Mouse (Mus musculus) forebrain, postnatal 0 days (tissue): ENCODE results near the gene Sec23ip. TPM values are rescaled to one million over a fixed set of nuclear protein-coding genes. Genes with fewer than 3 reads are reported as not detected.
A peak's percentile ranks its signal among the peaks of the same experiment; 100 is the strongest.

Source experiments
- ATAC-seq: fragments of 200-750 bp; cut with Nextera tagmentation; 2 replicates; pipeline ENCODE4 v1.8.0; 2017; ENCODE audit warnings: mild to moderate bottlenecking, moderate library complexity
- DNase-seq: peaks from one replicate; pipeline ENCODE4 v3.0.0-alpha.2; 2015
- H3K27ac ChIP-seq: fragments of 300-500 bp; sonication (generic); 2 replicates; pipeline ENCODE4 v1.5.1; 2014; ENCODE audit warnings: low read depth, mild to moderate bottlenecking, antibody characterized with exemption, low read length, moderate library complexity, mixed read lengths
- H3K27me3 ChIP-seq: fragments of 300-500 bp; sonication (generic); 2 replicates; pipeline ENCODE4 v1.6.1; 2014; ENCODE audit warnings: mild to moderate bottlenecking, low read length, mixed read lengths; ENCODE audit not compliant: insufficient read depth
- H3K36me3 ChIP-seq: fragments of 300-500 bp; sonication (generic); 2 replicates; pipeline ENCODE4 v1.6.1; 2014; ENCODE audit warnings: mild to moderate bottlenecking, moderate library complexity; ENCODE audit not compliant: insufficient read depth
- H3K4me1 ChIP-seq: fragments of 300-500 bp; sonication (generic); 2 replicates; pipeline ENCODE4 v1.6.1; 2014; ENCODE audit warnings: antibody characterized with exemption; ENCODE audit not compliant: insufficient read depth
- H3K4me2 ChIP-seq: fragments of 300-500 bp; sonication (generic); 2 replicates; pipeline ENCODE4 v1.6.1; 2014; ENCODE audit warnings: low read depth, mild to moderate bottlenecking, moderate library complexity
- H3K4me3 ChIP-seq: fragments of 300-500 bp; sonication (generic); 2 replicates; pipeline ENCODE4 v1.5.1; 2014; ENCODE audit warnings: low read depth, low read length, mixed read lengths
- H3K9ac ChIP-seq: fragments of 300-500 bp; sonication (generic); 2 replicates; pipeline ENCODE4 v1.6.1; 2014; ENCODE audit warnings: mild to moderate bottlenecking
- H3K9me3 ChIP-seq: fragments of 300-500 bp; sonication (generic); 2 replicates; pipeline ENCODE4 v1.6.1; 2016; ENCODE audit warnings: low read length
- CTCF ChIP-seq: sonication (generic); IDR thresholded peaks from 2 replicates; pipeline ENCODE4 v1.5.1; 2016; ENCODE audit warnings: antibody characterized with exemption, control low read depth, low read depth
- WGBS: fragments of 180-500 bp; shearing (Covaris S2); extraction: QIAGEN DNeasy Blood & Tissue Kit; methylation state at CpG from one replicate; pipeline ENCODE4 v1.1.7; 2014; 5-methylcytosine and 5-hydroxymethylcytosine counted together
- polyA plus RNA-seq: library from polyadenylated mRNA; unstranded; fragments of >200 nt; fragmentation: Nextera tagmentation; extraction: Ambion mirVana; gene quantifications from 2 replicates; pipeline ENCODE4 v1.2.1, GENCODE M21; 2015
- total RNA-seq: library from RNA; depleted of rRNA; stranded (reverse); fragments of >200 nt; gene quantifications from 2 replicates; pipeline ENCODE4 v1.2.3, GENCODE M21; 2014

The Sec23ip gene
- total and polyA plus RNA-seq, 2 experiments from 2014 or later, result 22.0 to 23.8 TPM

DNA sequence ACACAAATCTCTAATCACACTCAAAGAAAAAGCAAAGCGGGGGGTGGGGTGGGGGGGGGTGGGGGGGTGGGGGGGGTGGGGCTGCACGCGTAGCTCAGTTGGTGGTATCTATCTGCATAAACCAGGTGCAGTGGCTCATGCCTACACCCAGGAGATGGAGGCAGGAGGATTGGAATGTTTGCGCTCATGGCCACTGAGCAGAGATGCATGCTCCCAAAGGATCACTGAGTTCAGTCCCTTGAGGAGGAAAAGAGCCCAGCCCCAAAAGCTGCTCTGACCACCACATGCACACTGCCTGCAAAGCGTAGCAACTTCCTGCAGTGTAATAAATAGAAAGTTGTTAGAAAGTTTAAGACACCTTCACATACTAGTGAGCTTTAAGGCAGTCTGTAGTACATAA, 17.0 kb upstream of the Sec23ip start:
- Histone ChIP-seq H3K4me3 (no peak overlapping the region), H3K4me1 (peaks cover 20% of the 10 kb centered on the region), H3K4me2 (no peak overlapping the region), H3K9ac (no peak overlapping the region), H3K36me3 (peaks cover 6% of the 10 kb centered on the region; the same call in 1 of the 2 replicates), H3K27me3 (no peaks in the 10 kb centered on the region), H3K9me3 (no peaks in the 10 kb centered on the region), H3K27ac (no peak overlapping the region)
- DNase-seq, result no peak
- WGBS, result 31% methylated on average over 5 of the region's 5 CpGs
- no peak for TF ChIP-seq CTCF
- no peak for ATAC-seq

GRCm38 (mm10) chr7:128728738-128729137, 16.0 kb upstream of the Sec23ip start:
- Histone ChIP-seq H3K27me3 (no peaks in the 10 kb centered on the region), H3K27ac (no peak overlapping the region), H3K4me1 (peaks cover 20% of the 10 kb centered on the region), H3K9ac (no peak overlapping the region), H3K4me2 (no peak overlapping the region), H3K36me3 (no peaks in the 10 kb centered on the region), H3K9me3 (no peaks in the 10 kb centered on the region), H3K4me3 (no peak overlapping the region)
- ATAC-seq, result no peak
- DNase-seq, result no peak
- WGBS, result 90% methylated on average over 10 of the region's 10 CpGs
- TF ChIP-seq CTCF, result no peak

DNA sequence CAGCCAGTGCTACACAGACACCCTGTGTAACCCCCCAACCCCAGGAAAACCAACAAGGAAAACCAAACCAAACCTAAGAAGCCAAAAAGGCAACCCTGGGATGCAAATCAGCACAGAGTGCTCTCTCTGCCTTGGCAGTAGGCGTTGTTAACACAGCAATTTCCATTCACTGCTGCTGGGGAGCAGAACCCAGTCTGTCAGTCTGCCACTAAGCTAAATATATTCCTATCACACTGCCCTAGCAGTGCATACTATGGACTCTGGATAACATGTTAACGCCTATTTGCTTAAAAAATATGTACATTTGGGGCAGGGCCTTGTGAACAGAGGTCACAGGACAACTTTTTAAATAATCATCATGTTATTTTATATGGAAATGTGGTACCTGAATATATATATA, 13.2 kb upstream of the Sec23ip start:
- DNase-seq (peak; percentile 22), ATAC-seq (peak; percentile 51; the same call in 1 of the 2 replicates)
- TF ChIP-seq CTCF, result no peak
- Histone ChIP-seq H3K27ac (0 out of 2 replicates have a peak overlapping the region, but pooled peaks have one; percentile 37), H3K4me2 (no peak overlapping the region), H3K27me3 (no peaks in the 10 kb centered on the region), H3K4me1 (0 out of 2 replicates have a peak, but pooled peaks cover 15% of the 10 kb centered on the region), H3K9me3 (no peaks in the 10 kb centered on the region), H3K36me3 (no peaks in the 10 kb centered on the region), H3K4me3 (no peak overlapping the region), H3K9ac (no peak overlapping the region)
- WGBS, result 51% methylated on average over 2 of the region's 2 CpGs

DNA sequence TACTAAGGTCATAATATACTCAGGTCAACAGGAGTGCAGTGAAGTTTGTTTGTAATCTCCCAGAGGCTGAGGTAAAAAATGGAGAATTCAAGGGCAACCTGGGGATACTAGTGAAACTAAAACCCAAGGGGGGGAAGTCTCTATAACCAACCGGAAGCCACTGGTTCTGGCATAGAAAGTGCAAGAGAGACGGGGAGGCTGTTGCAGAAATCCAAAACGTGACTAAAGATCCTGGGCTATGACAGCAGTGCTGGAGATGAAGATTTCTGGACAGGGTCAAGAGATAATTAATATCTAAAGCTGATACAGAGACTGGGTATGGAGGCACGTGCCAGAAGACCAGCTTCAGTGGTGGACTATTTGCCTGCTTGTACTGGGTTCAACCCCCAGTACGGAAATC, 6.7 kb upstream of the Sec23ip start:
- 81% methylated on average over 5 of the region's 5 CpGs for WGBS
- ATAC-seq (no peak), DNase-seq (no peak)
- H3K9me3 ChIP-seq, result no peaks in the 10 kb centered on the region
- no peak overlapping the region for H3K4me3 ChIP-seq
- TF ChIP-seq CTCF, result no peak
- H3K4me2 ChIP-seq, result peak overlapping the region; percentile 72
- no peak overlapping the region for H3K27ac ChIP-seq
- H3K9ac ChIP-seq, result no peak overlapping the region
- peaks cover 15% of the 10 kb centered on the region; the same call in 1 of the 2 replicates for H3K4me1 ChIP-seq
- H3K36me3 ChIP-seq, result no peaks in the 10 kb centered on the region
- H3K27me3 ChIP-seq, result no peaks in the 10 kb centered on the region

DNA sequence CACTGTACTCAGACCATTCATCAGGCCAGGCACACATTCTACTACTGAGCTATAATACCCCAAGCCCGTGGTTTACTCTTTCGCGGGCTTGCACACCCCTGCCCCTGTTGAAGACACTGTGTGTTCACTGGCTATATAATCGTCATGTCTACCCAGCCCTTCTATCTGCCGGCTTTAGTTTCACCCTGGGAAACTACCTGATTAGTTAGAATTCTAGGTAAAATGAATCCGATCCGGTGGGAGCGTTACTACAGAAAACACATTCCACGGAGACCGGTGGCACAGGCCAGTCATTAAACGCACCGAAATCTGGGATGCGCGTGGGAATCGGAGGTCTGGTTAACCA, 5.7 kb upstream of the Sec23ip start:
- Histone ChIP-seq H3K4me2 (peak overlapping the region; percentile 72), H3K36me3 (no peaks in the 10 kb centered on the region), H3K4me1 (peaks cover 15% of the 10 kb centered on the region), H3K4me3 (peak overlapping the region; percentile 99), H3K27me3 (no peaks in the 10 kb centered on the region), H3K27ac (no peak overlapping the region), H3K9me3 (no peaks in the 10 kb centered on the region), H3K9ac (peak overlapping the region; percentile 87)
- DNase-seq, result peak; percentile 11
- ATAC-seq, result no peak
- 2% methylated on average over 15 of the region's 15 CpGs for WGBS
- TF ChIP-seq CTCF, result no peak

- Histone ChIP-seq H3K9me3 (no peaks in the 10 kb centered on the region), H3K4me1 (peaks cover 19% of the 10 kb centered on the region), H3K9ac (peak overlapping the region; percentile 87), H3K4me2 (peak overlapping the region; percentile 72), H3K27me3 (no peaks in the 10 kb centered on the region), H3K27ac (peak overlapping the region; percentile 90), H3K36me3 (no peaks in the 10 kb centered on the region), H3K4me3 (peak overlapping the region; percentile 99)
- no peak for TF ChIP-seq CTCF
- 1% methylated on average over 78 of the region's 80 CpGs for WGBS
- DNase-seq (peak; percentile 31), ATAC-seq (peak; percentile 36)
These were observed 5.1 kb upstream of the Sec23ip start for GRCm38 (mm10) chr7:128739462-128740277.

DNA sequence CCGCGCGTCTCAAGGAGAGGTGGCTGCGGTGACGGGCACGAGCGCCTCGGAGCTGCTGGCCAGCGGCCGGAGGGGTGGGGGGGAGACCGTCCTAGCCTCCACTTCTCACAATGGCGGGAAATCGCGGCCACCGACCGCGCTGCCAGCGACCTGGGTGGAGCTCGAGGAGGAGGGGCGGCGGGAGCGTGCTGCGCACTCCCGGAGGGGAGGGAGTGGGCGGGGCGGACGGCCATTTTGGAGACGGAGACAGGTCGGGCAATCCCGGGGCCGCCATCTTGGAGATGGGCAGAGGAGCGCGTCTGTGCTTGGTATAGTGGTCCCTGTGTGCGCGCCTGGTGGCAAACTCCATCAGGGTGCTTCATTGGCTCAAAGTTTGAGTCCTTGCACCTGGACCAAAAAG, 4.4 kb upstream of the Sec23ip start, which contains the start of gene Mcmbp:
TSS of gene Mcmbp (minus strand) at position 162 of the 400 bp plus-strand sequence.
- H3K36me3 ChIP-seq, result no peaks in the 10 kb centered on the region
- peak within 1 kb of the TSS; percentile 99 for H3K4me3 ChIP-seq
- 3% methylated on average over 35 of the region's 35 CpGs for WGBS
- peak; percentile 28 for TF ChIP-seq CTCF
- no peaks in the 10 kb centered on the region for H3K27me3 ChIP-seq
- ATAC-seq (peak; percentile 90), DNase-seq (peak; percentile 96)
- H3K9ac ChIP-seq, result peak within 1 kb of the TSS; percentile 87
- H3K27ac ChIP-seq, result peak within 1 kb of the TSS; percentile 90
- peak within 1 kb of the TSS; percentile 72 for H3K4me2 ChIP-seq
- peaks cover 19% of the 10 kb centered on the region for H3K4me1 ChIP-seq
- no peaks in the 10 kb centered on the region for H3K9me3 ChIP-seq
